Mouse (Mus musculus): ENCODE measurements around the gene Rap2c. TPM values are rescaled to one million over a fixed set of nuclear protein-coding genes. Genes with fewer than 3 reads are reported as not detected.

Gene Rap2c
- 64.1 and 69.2 TPM in 2 replicates for total RNA-seq (2017)

- ATAC-seq (ENCODE audit: extremely low read depth, insufficient number of reproducible peaks, low FRiP score, poor library complexity, severe bottlenecking) = peak; percentile 79
Measured at GRCm38 (mm10) chrX:51017851-51018785, at the start of gene Rap2c. TSS of gene Rap2c (minus strand) at chrX:51018018.

DNA sequence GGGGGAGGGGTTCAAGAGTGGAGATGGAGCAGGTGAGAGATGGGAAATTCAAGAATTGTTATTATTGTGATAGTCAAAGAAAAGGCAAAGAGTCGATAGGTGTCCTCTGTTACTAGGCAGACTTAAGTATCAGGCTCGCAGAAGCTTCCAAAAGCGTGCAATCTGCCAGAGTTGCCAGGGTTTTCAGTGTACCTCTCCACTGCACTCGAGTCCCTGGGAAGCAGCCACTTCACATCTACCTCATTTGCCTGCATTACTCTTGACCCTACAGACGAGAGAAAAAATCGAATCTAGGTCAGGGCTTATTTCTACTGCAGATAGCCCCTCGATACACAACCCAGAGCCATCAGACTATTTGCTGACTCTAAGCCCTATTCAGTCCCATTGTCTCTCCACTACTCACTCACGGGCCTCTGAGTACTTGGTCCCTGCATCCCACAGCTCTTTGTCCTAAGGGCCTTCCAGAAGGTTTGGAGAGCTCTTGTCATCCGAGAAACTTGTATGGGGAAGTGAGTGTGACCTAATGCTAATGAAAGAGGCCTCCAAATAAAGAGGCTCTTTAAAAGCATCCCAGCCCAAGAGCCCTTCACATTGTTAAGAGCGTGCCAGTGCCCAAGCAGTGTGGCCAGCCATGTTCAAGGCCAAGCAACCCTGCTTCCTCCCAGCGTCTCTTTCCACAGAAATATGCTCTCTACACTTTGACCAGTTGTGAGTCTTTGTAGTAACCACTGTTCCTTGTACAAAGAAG, 48.9 kb upstream of the Rap2c start:
- ATAC-seq (ENCODE audit: extremely low read depth, insufficient number of reproducible peaks, low FRiP score, poor library complexity, severe bottlenecking) = no peak

DNA sequence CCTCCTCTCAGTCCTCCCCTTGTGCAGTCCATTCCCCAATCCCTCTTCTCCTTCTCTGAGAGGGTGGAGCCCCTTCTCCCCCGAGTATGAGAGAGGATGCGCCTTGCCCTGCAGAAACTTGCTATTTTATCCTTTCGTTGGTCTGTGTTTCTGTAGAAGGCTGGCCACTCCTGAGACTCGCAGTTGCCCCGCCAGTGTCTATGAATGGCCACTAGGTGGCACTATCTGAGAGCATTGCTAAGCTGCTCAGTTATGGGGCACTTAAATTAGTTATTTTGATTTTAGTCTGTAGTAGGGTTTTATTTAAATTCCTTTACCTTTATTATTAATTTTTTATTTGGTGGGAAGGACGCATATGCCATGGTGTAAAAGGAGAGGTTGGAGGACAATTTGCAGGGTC, 48.0 kb upstream of the Rap2c start:
- ATAC-seq (ENCODE audit: extremely low read depth, insufficient number of reproducible peaks, low FRiP score, poor library complexity, severe bottlenecking) = peak; percentile 71; the same call in 1 of the 2 replicates

DNA sequence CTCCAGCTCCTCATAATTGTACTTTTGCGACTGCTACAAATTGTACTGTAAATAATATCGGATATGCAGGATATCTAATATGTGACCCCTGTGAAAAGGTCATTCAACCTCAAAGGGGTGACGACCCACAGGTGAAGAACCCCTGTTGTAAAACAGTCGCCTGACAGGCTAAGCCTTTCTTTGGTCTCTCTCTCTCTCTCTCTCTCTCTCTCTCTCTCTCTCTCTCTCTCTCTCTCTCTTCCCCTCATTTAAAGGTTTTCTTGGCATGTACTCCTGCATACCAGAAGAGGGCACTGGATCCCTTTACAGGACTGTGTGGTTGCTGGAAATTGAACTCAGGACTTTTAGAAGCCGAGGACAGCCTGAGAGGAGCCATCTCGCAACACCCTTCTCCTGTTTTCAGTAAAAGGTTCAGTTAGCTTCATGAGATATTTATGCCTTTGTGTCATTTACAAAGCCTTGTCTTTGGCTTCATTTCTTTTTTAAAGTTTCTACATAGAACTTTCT, 47.4 kb upstream of the Rap2c start:
- ATAC-seq (ENCODE audit: extremely low read depth, insufficient number of reproducible peaks, low FRiP score, poor library complexity, severe bottlenecking) = no peak

DNA sequence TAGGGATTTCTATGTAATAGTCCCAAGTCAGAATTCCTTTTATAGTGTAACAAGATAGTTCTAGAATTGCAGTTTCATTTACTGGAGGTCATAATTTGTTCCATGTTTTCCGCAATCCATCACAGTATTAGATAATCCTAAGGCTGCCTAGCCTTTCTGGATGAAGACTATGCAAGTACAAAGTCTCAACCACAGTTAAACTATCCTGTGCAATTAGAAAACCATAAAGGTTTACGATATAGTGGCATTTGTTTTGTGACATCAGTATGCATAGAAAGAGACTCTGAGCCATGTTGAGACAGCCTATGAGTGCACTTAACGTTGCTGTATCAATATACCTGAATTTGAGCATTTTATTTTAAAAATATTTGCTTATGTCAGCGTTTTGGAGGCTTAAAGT, 42.4 kb upstream of the Rap2c start:
- ATAC-seq (ENCODE audit: extremely low read depth, insufficient number of reproducible peaks, low FRiP score, poor library complexity, severe bottlenecking) = no peak

DNA sequence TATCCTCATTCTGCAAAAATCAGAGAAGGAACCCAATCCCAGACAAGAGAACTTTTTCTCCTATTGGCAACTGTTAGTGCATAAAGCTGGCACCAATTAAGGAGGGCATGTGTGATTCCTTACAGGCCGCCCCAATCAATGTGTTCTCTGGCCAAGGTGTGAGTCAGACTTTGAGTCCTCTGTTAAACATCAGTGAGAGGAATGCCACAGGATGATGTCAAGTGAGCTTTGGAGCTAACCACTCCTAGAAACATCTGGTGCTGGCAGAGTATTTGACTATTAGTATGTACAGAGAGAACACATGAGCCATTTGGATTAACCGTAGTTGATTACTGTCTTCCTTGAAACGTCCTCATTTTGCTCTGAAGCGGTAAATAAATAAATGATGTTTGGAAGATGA, 40.9 kb upstream of the Rap2c start:
- no peak for ATAC-seq (ENCODE audit: extremely low read depth, insufficient number of reproducible peaks, low FRiP score, poor library complexity, severe bottlenecking)

GRCm38 (mm10) chrX:51058317-51058716, 40.5 kb upstream of the Rap2c start:
- ATAC-seq (ENCODE audit: extremely low read depth, insufficient number of reproducible peaks, low FRiP score, poor library complexity, severe bottlenecking) = no peak

DNA sequence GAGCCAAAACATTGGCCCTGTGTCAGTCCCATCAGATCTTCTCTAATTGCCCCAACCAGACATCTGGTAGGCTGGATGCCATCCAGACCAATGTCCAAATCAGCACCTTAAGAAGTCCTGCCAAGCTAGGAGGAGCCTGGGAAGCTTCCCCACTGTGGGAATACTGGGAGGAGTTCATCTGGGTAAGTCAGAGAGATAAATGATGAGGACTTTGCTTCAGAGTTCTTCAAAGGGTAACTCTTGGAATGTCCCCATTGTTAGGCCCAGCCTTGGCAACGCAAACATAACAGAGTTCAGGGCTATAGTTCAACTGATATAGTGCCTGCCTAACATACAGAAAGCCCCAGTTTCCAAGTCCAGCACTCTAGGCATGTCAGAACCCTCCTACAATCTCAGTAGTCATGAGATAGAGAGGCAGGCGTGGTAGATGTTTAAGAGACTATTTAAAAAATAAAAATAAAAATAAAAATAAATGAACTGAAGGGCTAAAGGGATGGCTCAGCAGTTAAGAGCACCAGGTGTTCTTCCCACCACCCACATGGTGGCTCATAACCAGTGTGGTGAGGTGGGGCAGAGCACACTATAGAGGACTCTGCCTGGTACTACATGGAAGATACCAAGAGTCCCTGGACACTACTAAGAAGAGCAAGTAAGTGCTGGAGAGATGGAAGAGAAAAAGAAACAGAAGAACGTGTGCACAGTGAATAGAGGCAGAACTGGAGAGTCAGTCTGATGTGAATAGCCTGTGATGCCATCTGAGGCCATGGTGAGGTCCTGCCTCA, 34.1 kb upstream of the Rap2c start:
- ATAC-seq (ENCODE audit: extremely low read depth, insufficient number of reproducible peaks, low FRiP score, poor library complexity, severe bottlenecking) = no peak

- ATAC-seq (ENCODE audit: extremely low read depth, insufficient number of reproducible peaks, low FRiP score, poor library complexity, severe bottlenecking) = no peak
Measured at GRCm38 (mm10) chrX:51035678-51036209, 17.9 kb upstream of the Rap2c start.

DNA sequence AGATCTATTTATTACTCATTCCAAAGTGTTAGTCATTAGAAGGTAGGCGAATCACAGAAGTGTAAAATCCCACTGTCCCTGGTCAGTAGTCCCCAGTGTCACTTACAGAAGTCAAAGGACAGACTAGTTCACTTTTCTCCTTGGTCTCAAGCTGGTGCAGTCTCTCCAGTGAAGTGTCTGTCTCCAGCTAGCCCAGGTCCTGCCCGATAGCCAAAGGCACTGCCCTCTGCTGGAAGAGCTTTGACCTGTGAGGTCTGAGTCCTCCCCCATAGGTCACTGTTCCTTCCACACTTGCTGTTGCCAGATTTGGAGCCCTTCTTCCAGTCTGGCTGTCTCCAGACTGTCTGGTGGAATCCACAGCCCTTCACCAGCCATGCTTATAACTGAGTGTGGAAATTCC, 2.1 kb upstream of the Rap2c start:
- peak; percentile 71; the same call in 1 of the 2 replicates for ATAC-seq (ENCODE audit: extremely low read depth, insufficient number of reproducible peaks, low FRiP score, poor library complexity, severe bottlenecking)

DNA sequence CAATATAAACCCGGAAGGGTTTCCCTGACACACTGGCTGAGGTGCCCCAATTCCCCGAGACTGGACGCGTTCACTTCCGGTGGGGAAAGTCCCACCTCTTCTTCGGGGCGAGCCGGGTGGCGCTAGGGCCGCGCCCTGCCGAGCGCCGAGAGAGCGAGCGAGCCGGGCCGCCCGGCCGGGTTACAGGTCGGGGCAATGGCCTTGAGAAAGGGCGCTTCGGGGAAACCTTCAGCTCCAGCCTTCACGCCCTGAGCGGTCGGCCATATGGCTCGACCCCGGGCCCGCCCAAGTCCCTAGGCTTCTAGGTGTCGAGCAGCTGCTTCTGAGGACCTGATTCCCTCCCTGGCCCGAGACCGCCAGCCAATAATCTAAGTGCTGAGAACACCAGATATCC, 965 bp upstream of the Rap2c start:
- ATAC-seq (ENCODE audit: extremely low read depth, insufficient number of reproducible peaks, low FRiP score, poor library complexity, severe bottlenecking) = peak; percentile 72

GRCm38 (mm10) chrX:51016926-51017325, 892 bp downstream of the Rap2c start:
- no peak for ATAC-seq (ENCODE audit: extremely low read depth, insufficient number of reproducible peaks, low FRiP score, poor library complexity, severe bottlenecking)

GRCm38 (mm10) chrX:51012280-51012679, 5.5 kb downstream of the Rap2c start:
- ATAC-seq (ENCODE audit: extremely low read depth, insufficient number of reproducible peaks, low FRiP score, poor library complexity, severe bottlenecking) = no peak

- no peak for ATAC-seq (ENCODE audit: extremely low read depth, insufficient number of reproducible peaks, low FRiP score, poor library complexity, severe bottlenecking)
Measured at GRCm38 (mm10) chrX:51010323-51010722, 7.5 kb downstream of the Rap2c start.

GRCm38 (mm10) chrX:51000791-51001190, 17.0 kb downstream of the Rap2c start:
- no peak for ATAC-seq (ENCODE audit: extremely low read depth, insufficient number of reproducible peaks, low FRiP score, poor library complexity, severe bottlenecking)

DNA sequence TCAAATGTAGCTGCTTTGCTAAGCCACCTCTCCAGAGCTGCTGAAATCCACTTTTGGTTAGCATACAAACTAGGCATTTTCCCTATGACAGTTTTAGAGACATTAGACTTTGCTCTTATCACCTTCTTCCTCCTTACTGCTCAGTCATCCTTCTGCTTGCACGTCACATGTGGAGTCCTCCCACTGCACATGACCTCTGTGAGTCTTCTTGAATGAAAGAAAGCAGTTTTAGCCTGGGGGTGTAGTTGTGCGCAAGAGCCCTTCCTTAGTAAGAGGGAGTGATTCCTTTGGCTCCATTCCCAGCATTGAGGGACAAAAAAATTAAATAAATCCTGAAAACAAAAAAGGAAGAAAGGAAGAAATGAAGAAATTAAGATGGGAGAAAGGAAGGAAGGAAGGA, 22.5 kb downstream of the Rap2c start:
- ATAC-seq (ENCODE audit: extremely low read depth, insufficient number of reproducible peaks, low FRiP score, poor library complexity, severe bottlenecking) = no peak

GRCm38 (mm10) chrX:50991324-50991723, 26.5 kb downstream of the Rap2c start:
- no peak for ATAC-seq (ENCODE audit: extremely low read depth, insufficient number of reproducible peaks, low FRiP score, poor library complexity, severe bottlenecking)

DNA sequence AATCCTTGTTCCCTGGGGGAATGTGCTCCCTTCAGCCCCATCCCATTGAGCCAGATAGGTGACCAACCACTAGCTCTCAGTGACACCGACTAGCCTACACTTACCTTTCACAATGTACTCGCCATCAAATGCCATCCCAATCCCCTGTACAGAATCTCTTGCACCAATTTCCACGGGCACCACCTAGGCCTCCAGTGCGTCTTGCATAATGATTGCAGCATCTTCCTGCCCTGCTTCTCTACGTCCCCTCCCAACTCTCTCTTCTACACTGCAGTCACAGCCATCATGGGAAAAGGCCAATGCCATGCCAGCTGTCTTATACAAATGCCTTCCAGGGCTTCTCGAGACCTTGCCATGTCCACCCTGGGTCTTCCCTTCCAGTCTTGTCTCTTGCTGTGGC, 27.9 kb downstream of the Rap2c start:
- ATAC-seq (ENCODE audit: extremely low read depth, insufficient number of reproducible peaks, low FRiP score, poor library complexity, severe bottlenecking) = no peak

GRCm38 (mm10) chrX:50988581-50988980, 29.2 kb downstream of the Rap2c start:
- no peak for ATAC-seq (ENCODE audit: extremely low read depth, insufficient number of reproducible peaks, low FRiP score, poor library complexity, severe bottlenecking)

Measured in neutrophil, adult 5-6 weeks (primary cell).